Mouse (Mus musculus): Measurements from ENCODE around the gene Lgalsl. TPM values are rescaled to one million over a fixed set of nuclear protein-coding genes. Genes with fewer than 3 reads are reported as not detected.

The Lgalsl gene
- polyA plus RNA-seq, 2 experiments, result 3.4 to 7.3 TPM

DNA sequence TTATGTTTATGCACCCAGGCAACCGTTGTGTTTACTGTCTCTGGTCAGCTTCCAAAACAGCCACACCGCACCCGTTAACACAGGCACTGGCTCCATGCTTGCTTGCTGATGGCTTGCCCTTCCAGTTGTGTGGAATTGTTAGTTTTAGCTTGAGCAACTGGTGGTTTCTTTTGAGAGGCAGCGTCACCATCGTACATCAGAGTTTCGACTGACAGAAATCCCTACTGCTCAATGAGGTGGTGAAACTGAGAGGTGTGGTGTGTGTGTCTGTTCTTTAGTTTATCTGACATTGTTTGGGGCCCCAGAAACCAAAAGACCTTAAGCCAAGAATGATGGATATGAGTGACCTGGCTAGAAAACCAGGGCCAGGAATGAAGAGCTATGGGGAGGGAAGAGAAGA is 33.0 kb downstream of the Lgalsl start:
- DNase-seq (ENCODE audit: low read depth in 3 of 3, low spot score in 3 of 3) (no peak), ATAC-seq (ENCODE audit: insufficient read depth) (no peak)
- no peak for TF ChIP-seq CTCF (IDR thresholded peaks at IDR 0.05; ENCODE audit: low read depth)
- TF ChIP-seq EP300 (IDR thresholded peaks at IDR 0.05; ENCODE audit: low read depth), result no peak
- Histone ChIP-seq H3K4me2 (ENCODE audit: low read depth) (no peak overlapping the region), H3K4me3 (ENCODE audit: insufficient read depth in 1 of 2, low read depth in 2 of 2, low read length in 2 of 2) (no peak overlapping the region), H3K4me1 (replicated peaks; ENCODE audit: control insufficient read depth in 2 of 2, insufficient read depth in 2 of 2, low read length in 1 of 2) (no peaks in the 10 kb centered on the region), H3K27me3 (ENCODE audit: control insufficient read depth, insufficient read depth, low read length) (no peaks in the 10 kb centered on the region; the same call in none of the 2 replicates), H3K9me3 (ENCODE audit: control insufficient read depth, low read length) (no peaks in the 10 kb centered on the region), H3K9ac (replicated peaks) (no peak overlapping the region), H3K36me3 (replicated peaks; ENCODE audit: control insufficient read depth, insufficient read depth, low read depth) (no peaks in the 10 kb centered on the region), H3K27ac (no peak overlapping the region)
- 78% methylated on average over 6 of the region's 6 CpGs for WGBS (ENCODE audit: insufficient replicate concordance)

DNA sequence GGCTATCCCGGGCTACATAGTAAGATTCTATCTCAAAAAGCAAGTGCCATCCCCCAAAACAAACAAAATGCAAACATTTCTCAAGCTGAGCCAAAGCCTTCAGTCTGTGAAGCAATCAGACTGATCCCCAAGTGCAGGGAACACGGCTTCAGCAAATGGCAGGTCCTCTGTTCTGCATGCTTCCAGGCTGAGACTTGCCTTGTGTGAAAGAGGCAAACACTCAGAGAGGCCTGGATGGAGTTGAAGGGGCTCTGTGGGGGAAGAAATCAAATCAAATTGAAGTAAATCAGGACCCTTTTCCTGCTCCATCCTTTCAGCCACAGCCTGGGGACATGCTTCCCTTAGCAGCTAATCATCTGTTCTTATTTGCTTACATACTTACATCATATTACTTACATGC is 35.4 kb downstream of the Lgalsl start:
- no peak overlapping the region for H3K4me3 ChIP-seq (ENCODE audit: insufficient read depth in 1 of 2, low read depth in 2 of 2, low read length in 2 of 2)
- no peak for ATAC-seq (ENCODE audit: insufficient read depth)
- H3K4me1 ChIP-seq (replicated peaks; ENCODE audit: control insufficient read depth in 2 of 2, insufficient read depth in 2 of 2, low read length in 1 of 2), result no peaks in the 10 kb centered on the region
- H3K9ac ChIP-seq (replicated peaks), result no peak overlapping the region
- TF ChIP-seq CTCF (IDR thresholded peaks at IDR 0.05; ENCODE audit: low read depth), result no peak
- TF ChIP-seq EP300 (IDR thresholded peaks at IDR 0.05; ENCODE audit: low read depth), result no peak
- H3K4me2 ChIP-seq (ENCODE audit: low read depth), result no peak overlapping the region
- no peak overlapping the region for H3K27ac ChIP-seq
- H3K27me3 ChIP-seq (ENCODE audit: control insufficient read depth, insufficient read depth, low read length), result no peaks in the 10 kb centered on the region; the same call in 1 of the 2 replicates
- WGBS (ENCODE audit: insufficient replicate concordance), result 39% methylated on average over 2 of the region's 2 CpGs
- no peak for DNase-seq (ENCODE audit: low read depth in 3 of 3, low spot score in 3 of 3)
- H3K9me3 ChIP-seq (ENCODE audit: control insufficient read depth, low read length), result no peaks in the 10 kb centered on the region
- no peaks in the 10 kb centered on the region for H3K36me3 ChIP-seq (replicated peaks; ENCODE audit: control insufficient read depth, insufficient read depth, low read depth)

GRCm38 (mm10) chr11:20794913-20795254 is 36.0 kb downstream of the Lgalsl start:
- no peak overlapping the region for H3K4me3 ChIP-seq (ENCODE audit: insufficient read depth in 1 of 2, low read depth in 2 of 2, low read length in 2 of 2)
- H3K4me2 ChIP-seq (ENCODE audit: low read depth), result no peak overlapping the region
- H3K9ac ChIP-seq (replicated peaks), result no peak overlapping the region
- TF ChIP-seq CTCF (IDR thresholded peaks at IDR 0.05; ENCODE audit: low read depth) (no peak), EP300 (IDR thresholded peaks at IDR 0.05; ENCODE audit: low read depth) (no peak)
- H3K9me3 ChIP-seq (ENCODE audit: control insufficient read depth, low read length), result no peaks in the 10 kb centered on the region
- no peaks in the 10 kb centered on the region; the same call in 1 of the 2 replicates for H3K27me3 ChIP-seq (ENCODE audit: control insufficient read depth, insufficient read depth, low read length)
- DNase-seq (ENCODE audit: low read depth in 3 of 3, low spot score in 3 of 3) (no peak), ATAC-seq (ENCODE audit: insufficient read depth) (peak; percentile 28; the same call in 1 of the 2 replicates)
- 42% methylated on average over 11 of the region's 11 CpGs for WGBS (ENCODE audit: insufficient replicate concordance)
- no peaks in the 10 kb centered on the region for H3K36me3 ChIP-seq (replicated peaks; ENCODE audit: control insufficient read depth, insufficient read depth, low read depth)
- H3K4me1 ChIP-seq (replicated peaks; ENCODE audit: control insufficient read depth in 2 of 2, insufficient read depth in 2 of 2, low read length in 1 of 2), result no peaks in the 10 kb centered on the region
- H3K27ac ChIP-seq, result no peak overlapping the region

DNA sequence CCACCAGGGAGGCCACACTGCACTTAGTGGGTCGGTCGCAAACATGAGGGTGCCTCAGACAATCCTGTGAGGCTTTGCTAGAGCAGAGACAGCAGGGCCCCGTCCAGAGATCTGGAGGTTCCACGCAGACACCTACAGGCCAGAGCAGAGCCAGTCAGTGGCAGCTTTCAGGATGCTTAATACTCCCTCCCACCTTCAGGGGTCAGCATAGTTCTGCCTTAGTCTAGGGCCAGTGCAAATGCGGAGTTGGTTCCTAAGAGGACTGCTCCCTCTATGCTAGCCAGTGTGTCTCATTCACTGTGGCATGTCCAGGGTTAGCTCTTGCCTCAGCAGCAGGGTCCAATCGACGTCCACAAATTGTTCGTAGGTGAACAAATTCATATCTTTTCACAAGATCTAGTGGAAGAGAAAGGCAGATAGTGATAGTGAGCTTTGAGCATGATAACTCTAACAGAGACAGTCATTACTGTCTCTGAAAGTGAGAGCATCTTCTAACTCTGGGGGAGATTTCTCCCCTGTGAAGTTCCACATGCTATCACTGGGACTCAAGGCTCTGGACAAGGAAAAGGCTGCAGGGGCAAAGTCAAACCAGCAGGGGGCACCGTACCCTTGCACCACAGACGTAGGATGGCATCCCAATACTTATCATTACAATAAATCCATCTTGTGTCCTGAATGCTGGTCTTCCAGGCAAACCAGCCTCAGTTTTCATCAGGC is 36.5 kb downstream of the Lgalsl start:
- H3K4me2 ChIP-seq (ENCODE audit: low read depth), result no peak overlapping the region
- no peaks in the 10 kb centered on the region for H3K4me1 ChIP-seq (replicated peaks; ENCODE audit: control insufficient read depth in 2 of 2, insufficient read depth in 2 of 2, low read length in 1 of 2)
- TF ChIP-seq CTCF (IDR thresholded peaks at IDR 0.05; ENCODE audit: low read depth), result peak; percentile 93
- TF ChIP-seq EP300 (IDR thresholded peaks at IDR 0.05; ENCODE audit: low read depth), result no peak
- H3K4me3 ChIP-seq (ENCODE audit: insufficient read depth in 1 of 2, low read depth in 2 of 2, low read length in 2 of 2), result no peak overlapping the region
- 24% methylated on average over 10 of the region's 10 CpGs for WGBS (ENCODE audit: insufficient replicate concordance)
- ATAC-seq (ENCODE audit: insufficient read depth) (peak; percentile 76), DNase-seq (ENCODE audit: low read depth in 3 of 3, low spot score in 3 of 3) (peak; percentile 35 to 43 (median 39))
- no peaks in the 10 kb centered on the region for H3K9me3 ChIP-seq (ENCODE audit: control insufficient read depth, low read length)
- no peaks in the 10 kb centered on the region for H3K36me3 ChIP-seq (replicated peaks; ENCODE audit: control insufficient read depth, insufficient read depth, low read depth)
- no peak overlapping the region for H3K27ac ChIP-seq
- no peak overlapping the region for H3K9ac ChIP-seq (replicated peaks)
- H3K27me3 ChIP-seq (ENCODE audit: control insufficient read depth, insufficient read depth, low read length), result no peaks in the 10 kb centered on the region; the same call in 1 of the 2 replicates

DNA sequence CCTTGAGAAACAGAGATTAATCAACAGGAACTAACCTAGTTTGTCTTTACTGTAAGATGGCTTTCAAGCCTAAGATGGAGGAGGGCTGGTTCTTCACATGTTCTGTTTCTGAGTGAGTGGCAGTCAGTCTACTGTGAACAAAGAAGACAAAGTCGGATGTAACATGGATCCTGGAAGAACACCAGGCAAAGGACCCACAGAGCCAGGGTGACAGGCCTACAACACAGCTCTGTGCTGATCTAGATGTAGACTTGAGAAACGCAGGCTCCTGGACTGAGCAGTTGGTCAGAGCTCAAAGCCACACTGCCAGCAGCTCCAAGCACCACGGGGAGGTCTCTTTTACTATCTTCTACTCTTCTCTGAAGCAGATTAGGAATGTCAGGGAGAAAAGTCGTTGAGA is 37.2 kb downstream of the Lgalsl start:
- 48% methylated on average over 4 of the region's 4 CpGs for WGBS (ENCODE audit: insufficient replicate concordance)
- no peak for ATAC-seq (ENCODE audit: insufficient read depth)

More for the DNA sequence above, 37.2 kb downstream of the Lgalsl start:
- Histone ChIP-seq H3K4me3 (ENCODE audit: insufficient read depth in 1 of 2, low read depth in 2 of 2, low read length in 2 of 2) (no peak overlapping the region), H3K4me2 (ENCODE audit: low read depth) (no peak overlapping the region), H3K9me3 (ENCODE audit: control insufficient read depth, low read length) (no peaks in the 10 kb centered on the region), H3K4me1 (replicated peaks; ENCODE audit: control insufficient read depth in 2 of 2, insufficient read depth in 2 of 2, low read length in 1 of 2) (no peaks in the 10 kb centered on the region), H3K36me3 (replicated peaks; ENCODE audit: control insufficient read depth, insufficient read depth, low read depth) (no peaks in the 10 kb centered on the region), H3K27ac (no peak overlapping the region), H3K27me3 (ENCODE audit: control insufficient read depth, insufficient read depth, low read length) (no peaks in the 10 kb centered on the region; the same call in 1 of the 2 replicates), H3K9ac (replicated peaks) (no peak overlapping the region)
- DNase-seq (ENCODE audit: low read depth in 3 of 3, low spot score in 3 of 3), result no peak
- TF ChIP-seq CTCF (IDR thresholded peaks at IDR 0.05; ENCODE audit: low read depth), result no peak
- TF ChIP-seq EP300 (IDR thresholded peaks at IDR 0.05; ENCODE audit: low read depth), result no peak
